Mouse (Mus musculus) neural tube, embryonic 15.5 days (tissue): ENCODE measurements around the gene Arl4a. TPM values are rescaled to one million over a fixed set of nuclear protein-coding genes. Genes with fewer than 3 reads are reported as not detected.

Experiments
- polyA plus RNA-seq: library from polyadenylated mRNA; unstranded; fragments of >200 nt; fragmentation: Nextera tagmentation; extraction: Ambion mirVana; gene quantifications from 2 replicates; pipeline ENCODE4 v1.2.1, GENCODE M21; 2015

Arl4a gene
- polyA plus RNA-seq, 1 experiment from 2014 or later: 113 TPM

Other genes starting within 250 kb of the Arl4a start
- gene Scin, start 96.2 kb upstream of the Arl4a start, polyA plus RNA-seq: 0.47 and 8.4 TPM in 2 replicates
- gene Lsmem1, start 161.5 kb upstream of the Arl4a start, polyA plus RNA-seq: 0.40 and 0.59 TPM in 2 replicates
- 140 and 145 TPM in 2 replicates for gene Ifrd1, start 210.5 kb upstream of the Arl4a start, polyA plus RNA-seq